Mouse (Mus musculus): ENCODE measurements around the gene Serpine2. TPM values are rescaled to one million over a fixed set of nuclear protein-coding genes. Genes with fewer than 3 reads are reported as not detected.

Gene Serpine2
- polyA plus RNA-seq, 1 experiment: 1.7 TPM

- no peak overlapping the region for H3K4me3 ChIP-seq (ENCODE audit: control insufficient read depth, low read depth, low read length)
- H3K4me1 ChIP-seq (ENCODE audit: control insufficient read depth, insufficient read depth, low read length): peaks cover 7% of the 10 kb centered on the region
- no peak overlapping the region for H3K27ac ChIP-seq (ENCODE audit: control insufficient read depth, insufficient read depth, low read depth, low read length)
- no peaks in the 10 kb centered on the region for H3K27me3 ChIP-seq (ENCODE audit: control insufficient read depth, insufficient read depth, low read length)
- no peaks in the 10 kb centered on the region for H3K36me3 ChIP-seq (ENCODE audit: control insufficient read depth, insufficient read depth, low read length)
- TF ChIP-seq POLR2A (IDR thresholded peaks at IDR 0.05; ENCODE audit: control insufficient read depth, low read depth, low read length) (no peak), CTCF (IDR thresholded peaks at IDR 0.05; ENCODE audit: control insufficient read depth, insufficient read depth, insufficient replicate concordance, low read depth, low read length) (no peak)
Measured at GRCm38 (mm10) chr1:79756417-79756816, 104.6 kb downstream of the Serpine2 start.

GRCm38 (mm10) chr1:79755376-79755775, 105.6 kb downstream of the Serpine2 start:
- Histone ChIP-seq H3K27me3 (ENCODE audit: control insufficient read depth, insufficient read depth, low read length) (no peaks in the 10 kb centered on the region), H3K4me1 (ENCODE audit: control insufficient read depth, insufficient read depth, low read length) (peaks cover 2% of the 10 kb centered on the region), H3K36me3 (ENCODE audit: control insufficient read depth, insufficient read depth, low read length) (no peaks in the 10 kb centered on the region), H3K27ac (ENCODE audit: control insufficient read depth, insufficient read depth, low read depth, low read length) (no peak overlapping the region), H3K4me3 (ENCODE audit: control insufficient read depth, low read depth, low read length) (no peak overlapping the region)
- TF ChIP-seq POLR2A (IDR thresholded peaks at IDR 0.05; ENCODE audit: control insufficient read depth, low read depth, low read length): no peak
- no peak for TF ChIP-seq CTCF (IDR thresholded peaks at IDR 0.05; ENCODE audit: control insufficient read depth, insufficient read depth, insufficient replicate concordance, low read depth, low read length)

GRCm38 (mm10) chr1:79754936-79755335, 106.0 kb downstream of the Serpine2 start:
- no peak for TF ChIP-seq POLR2A (IDR thresholded peaks at IDR 0.05; ENCODE audit: control insufficient read depth, low read depth, low read length)
- no peak for TF ChIP-seq CTCF (IDR thresholded peaks at IDR 0.05; ENCODE audit: control insufficient read depth, insufficient read depth, insufficient replicate concordance, low read depth, low read length)
- H3K36me3 ChIP-seq (ENCODE audit: control insufficient read depth, insufficient read depth, low read length): no peaks in the 10 kb centered on the region
- H3K27ac ChIP-seq (ENCODE audit: control insufficient read depth, insufficient read depth, low read depth, low read length): no peak overlapping the region
- no peak overlapping the region for H3K4me3 ChIP-seq (ENCODE audit: control insufficient read depth, low read depth, low read length)
- H3K4me1 ChIP-seq (ENCODE audit: control insufficient read depth, insufficient read depth, low read length): peaks cover 2% of the 10 kb centered on the region; the same call in 1 of the 2 replicates
- no peaks in the 10 kb centered on the region for H3K27me3 ChIP-seq (ENCODE audit: control insufficient read depth, insufficient read depth, low read length)

GRCm38 (mm10) chr1:79753456-79753855, 107.5 kb downstream of the Serpine2 start:
- TF ChIP-seq POLR2A (IDR thresholded peaks at IDR 0.05; ENCODE audit: control insufficient read depth, low read depth, low read length): no peak
- TF ChIP-seq CTCF (IDR thresholded peaks at IDR 0.05; ENCODE audit: control insufficient read depth, insufficient read depth, insufficient replicate concordance, low read depth, low read length): no peak
- Histone ChIP-seq H3K27ac (ENCODE audit: control insufficient read depth, insufficient read depth, low read depth, low read length) (no peak overlapping the region), H3K36me3 (ENCODE audit: control insufficient read depth, insufficient read depth, low read length) (no peaks in the 10 kb centered on the region), H3K27me3 (ENCODE audit: control insufficient read depth, insufficient read depth, low read length) (no peaks in the 10 kb centered on the region), H3K4me1 (ENCODE audit: control insufficient read depth, insufficient read depth, low read length) (no peaks in the 10 kb centered on the region; the same call in none of the 2 replicates), H3K4me3 (ENCODE audit: control insufficient read depth, low read depth, low read length) (no peak overlapping the region)

GRCm38 (mm10) chr1:79752714-79753340, 108.2 kb downstream of the Serpine2 start:
- Histone ChIP-seq H3K4me3 (ENCODE audit: control insufficient read depth, low read depth, low read length) (no peak overlapping the region), H3K27ac (ENCODE audit: control insufficient read depth, insufficient read depth, low read depth, low read length) (no peak overlapping the region), H3K4me1 (ENCODE audit: control insufficient read depth, insufficient read depth, low read length) (no peaks in the 10 kb centered on the region; the same call in none of the 2 replicates), H3K27me3 (ENCODE audit: control insufficient read depth, insufficient read depth, low read length) (no peaks in the 10 kb centered on the region), H3K36me3 (ENCODE audit: control insufficient read depth, insufficient read depth, low read length) (no peaks in the 10 kb centered on the region)
- TF ChIP-seq CTCF (IDR thresholded peaks at IDR 0.05; ENCODE audit: control insufficient read depth, insufficient read depth, insufficient replicate concordance, low read depth, low read length) (no peak), POLR2A (IDR thresholded peaks at IDR 0.05; ENCODE audit: control insufficient read depth, low read depth, low read length) (no peak)

GRCm38 (mm10) chr1:79752015-79752695, 108.8 kb downstream of the Serpine2 start:
- no peak overlapping the region for H3K27ac ChIP-seq (ENCODE audit: control insufficient read depth, insufficient read depth, low read depth, low read length)
- H3K4me3 ChIP-seq (ENCODE audit: control insufficient read depth, low read depth, low read length): no peak overlapping the region
- H3K36me3 ChIP-seq (ENCODE audit: control insufficient read depth, insufficient read depth, low read length): no peaks in the 10 kb centered on the region
- TF ChIP-seq POLR2A (IDR thresholded peaks at IDR 0.05; ENCODE audit: control insufficient read depth, low read depth, low read length): no peak
- no peak for TF ChIP-seq CTCF (IDR thresholded peaks at IDR 0.05; ENCODE audit: control insufficient read depth, insufficient read depth, insufficient replicate concordance, low read depth, low read length)
- no peaks in the 10 kb centered on the region for H3K27me3 ChIP-seq (ENCODE audit: control insufficient read depth, insufficient read depth, low read length)
- H3K4me1 ChIP-seq (ENCODE audit: control insufficient read depth, insufficient read depth, low read length): no peaks in the 10 kb centered on the region; the same call in none of the 2 replicates

GRCm38 (mm10) chr1:79751186-79751585, 109.8 kb downstream of the Serpine2 start:
- H3K27ac ChIP-seq (ENCODE audit: control insufficient read depth, insufficient read depth, low read depth, low read length): no peak overlapping the region
- no peaks in the 10 kb centered on the region; the same call in none of the 2 replicates for H3K4me1 ChIP-seq (ENCODE audit: control insufficient read depth, insufficient read depth, low read length)
- H3K36me3 ChIP-seq (ENCODE audit: control insufficient read depth, insufficient read depth, low read length): no peaks in the 10 kb centered on the region
- H3K27me3 ChIP-seq (ENCODE audit: control insufficient read depth, insufficient read depth, low read length): no peaks in the 10 kb centered on the region
- TF ChIP-seq CTCF (IDR thresholded peaks at IDR 0.05; ENCODE audit: control insufficient read depth, insufficient read depth, insufficient replicate concordance, low read depth, low read length) (no peak), POLR2A (IDR thresholded peaks at IDR 0.05; ENCODE audit: control insufficient read depth, low read depth, low read length) (no peak)
- no peak overlapping the region for H3K4me3 ChIP-seq (ENCODE audit: control insufficient read depth, low read depth, low read length)

All from testis, adult 2 months (tissue).